Mouse (Mus musculus) urinary bladder, adult 2 months (tissue): ENCODE measurements around the gene Ppp4c. TPM values are rescaled to one million over a fixed set of nuclear protein-coding genes. Genes with fewer than 3 reads are reported as not detected.

Experiments
- DNase-seq: peaks from one replicate; pipeline ENCODE4 v3.0.0; 2022; ENCODE audit warnings: low spot score
- polyA plus RNA-seq: library from polyadenylated mRNA; depleted of rRNA; stranded (reverse); fragments of >200 nt; gene quantifications from 2 replicates; pipeline ENCODE4 v1.2.3, GENCODE M21; 2012; rRNA removed

Gene Ppp4c
- 106 and 121 TPM in 2 replicates for polyA plus RNA-seq

GRCm38 (mm10) chr7:126791851-126792720, at the start of gene Ppp4c:
Gene Ppp4c (minus strand): TSS chr7:126792496.
- DNase-seq: peak; percentile 84

DNA sequence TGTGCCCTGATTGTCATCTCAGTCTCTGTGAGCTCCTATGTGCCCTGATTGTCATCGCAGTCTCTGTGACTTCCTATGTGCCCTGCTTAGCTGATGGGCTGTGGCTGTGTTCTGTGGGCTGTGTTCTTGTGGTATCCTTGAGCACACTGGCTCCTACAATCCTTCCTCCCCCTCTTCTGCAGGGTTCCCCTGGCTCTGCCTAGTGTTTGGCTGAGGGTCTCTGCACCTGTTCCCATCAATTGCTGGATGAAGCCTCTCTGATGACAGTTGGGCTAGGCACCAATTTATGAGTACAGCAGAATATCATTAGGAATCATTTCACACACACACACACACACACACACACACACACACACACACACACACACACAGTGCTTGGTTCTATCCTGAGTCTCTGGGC, 41.0 kb upstream of the Ppp4c start:
- no peak for DNase-seq

DNA sequence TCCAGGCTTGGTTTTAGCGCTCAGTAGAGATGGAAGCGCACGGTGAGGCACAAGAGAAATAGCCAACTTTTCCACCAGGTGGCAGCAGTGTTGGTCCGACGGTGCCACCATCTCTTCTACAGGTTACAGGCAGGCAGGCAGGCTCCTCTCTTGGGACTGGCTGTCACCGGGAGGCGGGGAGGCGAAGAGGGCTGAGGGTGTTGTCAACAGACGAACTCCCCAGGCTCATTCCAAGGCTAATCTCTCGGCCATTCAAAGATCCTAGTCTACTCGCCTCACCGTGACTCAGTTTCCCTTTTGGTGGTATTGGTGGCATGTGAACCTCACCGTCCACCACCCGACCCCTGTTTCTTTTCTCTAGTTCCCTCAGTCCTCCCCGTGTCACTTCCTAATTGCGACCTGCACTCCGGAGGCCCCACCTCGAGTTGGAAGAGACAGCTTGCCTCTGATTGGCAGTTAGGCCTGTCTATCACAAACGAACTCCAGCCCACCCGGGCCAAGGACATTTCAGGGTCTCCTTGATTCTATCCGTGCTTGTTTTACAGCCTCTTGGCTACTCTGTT, 39.8 kb upstream of the Ppp4c start:
- no peak for DNase-seq

- DNase-seq: no peak
These were observed 39.2 kb upstream of the Ppp4c start, which contains the start of gene 4930451I11Rik for GRCm38 (mm10) chr7:126831539-126831938. Gene 4930451I11Rik (minus strand): TSS chr7:126831639.

- DNase-seq: no peak
These were observed 33.7 kb upstream of the Ppp4c start for GRCm38 (mm10) chr7:126825952-126826351.

DNA sequence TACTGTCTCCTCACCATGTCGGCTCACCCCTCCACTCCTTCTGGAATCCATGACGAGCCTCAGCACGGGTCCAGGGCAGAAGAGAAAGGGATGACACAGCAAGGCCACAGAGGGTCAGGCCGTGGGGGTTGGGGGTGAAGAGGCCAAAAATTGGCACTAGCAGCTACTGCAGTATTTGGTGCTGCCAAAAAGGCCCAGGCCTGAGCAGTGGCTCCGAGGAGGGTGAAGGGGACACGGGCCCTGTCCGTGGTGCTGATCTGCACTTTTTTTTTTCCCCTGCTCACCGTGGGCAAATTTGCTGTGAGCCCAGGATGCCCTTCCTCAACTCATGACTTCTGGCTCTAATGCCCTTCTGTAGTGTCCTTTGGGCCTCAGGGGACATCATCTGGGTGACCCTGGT, 33.1 kb upstream of the Ppp4c start:
- no peak for DNase-seq

- no peak for DNase-seq
These were observed 31.6 kb upstream of the Ppp4c start for GRCm38 (mm10) chr7:126823940-126824339.

- DNase-seq: no peak
These were observed 31.0 kb upstream of the Ppp4c start for GRCm38 (mm10) chr7:126823202-126823711.

DNA sequence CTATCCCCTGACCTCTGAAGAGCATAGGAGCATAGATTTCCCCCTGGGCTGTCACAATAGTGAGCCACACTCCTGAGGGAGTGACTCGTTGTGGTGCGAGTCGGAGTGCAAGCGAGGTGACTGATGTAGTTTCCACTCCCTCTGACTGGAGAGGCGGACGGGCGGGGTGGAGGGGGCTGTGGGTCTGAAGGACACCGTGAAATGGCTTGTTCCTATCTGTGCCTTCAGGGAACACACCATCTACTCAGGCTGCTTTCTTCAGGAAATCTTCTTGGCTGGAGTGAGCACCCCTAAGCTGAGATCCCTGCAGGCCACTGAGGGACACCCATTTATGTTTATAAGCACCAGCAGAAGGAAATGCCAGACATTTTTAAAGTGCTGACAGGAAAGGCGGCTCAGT, 30.4 kb upstream of the Ppp4c start:
- DNase-seq: no peak

DNA sequence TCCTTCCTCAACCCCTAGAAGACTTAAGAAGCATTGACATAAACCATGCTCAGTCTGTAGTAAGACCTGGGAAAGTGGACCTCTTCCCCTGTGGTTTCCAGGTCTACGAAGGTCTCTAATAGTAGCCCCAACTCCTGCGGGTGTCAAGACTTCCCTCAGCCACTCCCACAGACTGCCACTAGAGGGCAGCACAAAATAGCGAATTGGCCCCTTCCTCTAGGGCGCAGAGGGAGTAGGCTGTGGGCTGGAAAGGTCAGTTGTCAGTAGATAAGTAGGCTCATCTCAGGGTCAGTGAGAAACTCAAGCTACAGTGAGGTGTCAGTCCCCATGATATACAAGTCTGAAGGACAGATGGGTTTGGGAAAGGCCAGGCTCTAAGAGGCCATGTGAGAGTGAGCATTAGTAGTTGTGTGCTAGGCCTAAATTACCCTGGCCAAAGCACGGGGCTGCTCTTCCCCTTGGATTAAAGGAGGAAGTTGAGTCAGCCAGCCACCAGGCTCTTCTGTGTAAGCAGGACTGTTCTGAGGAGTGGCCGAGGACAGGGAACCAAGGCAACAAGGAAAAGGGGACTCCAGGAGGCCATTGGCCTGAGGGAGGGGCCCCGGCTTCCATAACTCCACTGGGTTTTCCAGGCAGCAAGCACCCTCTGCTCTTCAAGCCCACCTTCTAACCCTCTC, 29.7 kb upstream of the Ppp4c start:
- peak; percentile 54 for DNase-seq

DNA sequence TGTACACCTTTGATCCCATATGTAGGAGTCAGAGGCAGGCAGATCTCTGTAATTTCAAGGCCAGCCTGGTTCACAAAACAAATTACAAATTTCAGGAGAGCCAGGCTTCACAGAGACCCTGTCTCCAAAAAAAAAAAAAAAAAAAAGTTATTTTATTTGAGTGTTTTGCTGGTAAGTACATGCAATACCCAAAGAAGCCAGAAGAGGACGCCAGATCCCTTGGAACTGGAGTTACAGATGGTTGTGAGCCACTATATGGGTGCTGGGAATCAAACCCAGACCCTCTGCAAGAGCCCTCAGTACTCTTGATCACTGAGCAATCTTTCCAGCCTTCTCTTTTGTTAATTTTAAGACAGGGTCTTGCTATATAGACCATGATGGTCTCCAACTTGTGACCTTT, 26.5 kb upstream of the Ppp4c start:
- DNase-seq: no peak

DNA sequence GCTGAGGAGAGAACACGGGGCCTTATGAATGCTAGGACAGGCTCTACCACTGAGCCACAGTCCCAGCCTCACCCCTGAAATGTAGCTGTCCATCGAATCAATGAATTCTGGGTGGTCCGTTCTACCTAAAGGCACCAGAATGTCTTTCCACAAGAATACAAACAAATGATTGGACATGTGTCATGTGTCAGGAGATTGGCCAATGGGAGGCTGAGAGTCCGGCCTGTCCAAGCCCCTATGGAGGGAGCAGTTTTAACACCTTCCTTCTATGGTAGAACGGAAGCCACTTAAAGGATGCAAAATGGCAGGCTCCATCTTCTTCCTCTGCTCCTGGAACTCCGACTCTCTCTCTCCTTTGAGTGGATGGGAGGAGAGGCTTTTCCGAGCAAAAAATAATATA, 25.3 kb upstream of the Ppp4c start:
- DNase-seq: no peak

GRCm38 (mm10) chr7:126816494-126816893, 24.2 kb upstream of the Ppp4c start:
- no peak for DNase-seq

- DNase-seq: no peak
These were observed 23.5 kb upstream of the Ppp4c start for GRCm38 (mm10) chr7:126815726-126816222.

- DNase-seq: no peak
These were observed 17.6 kb upstream of the Ppp4c start for GRCm38 (mm10) chr7:126809723-126810369.

GRCm38 (mm10) chr7:126808703-126809455, 16.6 kb upstream of the Ppp4c start:
- peak; percentile 67 for DNase-seq

- no peak for DNase-seq
These were observed 15.1 kb upstream of the Ppp4c start for GRCm38 (mm10) chr7:126807405-126807804.

GRCm38 (mm10) chr7:126806956-126807355, 14.7 kb upstream of the Ppp4c start:
- DNase-seq: no peak

DNA sequence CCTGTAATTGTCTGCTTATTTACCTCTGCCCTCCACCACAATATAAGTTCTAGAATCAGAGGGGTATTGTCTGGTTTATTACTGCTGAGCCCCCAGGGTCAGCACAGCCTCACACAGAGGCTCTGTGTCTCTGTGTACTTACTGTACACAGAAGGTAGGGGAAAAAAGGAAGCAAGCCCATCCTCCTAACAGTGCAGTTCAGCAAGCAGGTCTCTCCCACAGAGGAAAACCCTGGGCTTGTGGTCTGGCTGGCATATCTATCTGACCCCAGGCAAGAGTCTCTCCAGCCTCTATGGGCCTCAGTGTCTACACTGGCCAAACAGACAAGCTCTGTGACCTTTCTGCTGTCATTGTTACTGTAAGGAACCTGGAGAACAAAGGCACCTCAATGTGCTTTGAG, 11.5 kb upstream of the Ppp4c start:
- DNase-seq: no peak

DNA sequence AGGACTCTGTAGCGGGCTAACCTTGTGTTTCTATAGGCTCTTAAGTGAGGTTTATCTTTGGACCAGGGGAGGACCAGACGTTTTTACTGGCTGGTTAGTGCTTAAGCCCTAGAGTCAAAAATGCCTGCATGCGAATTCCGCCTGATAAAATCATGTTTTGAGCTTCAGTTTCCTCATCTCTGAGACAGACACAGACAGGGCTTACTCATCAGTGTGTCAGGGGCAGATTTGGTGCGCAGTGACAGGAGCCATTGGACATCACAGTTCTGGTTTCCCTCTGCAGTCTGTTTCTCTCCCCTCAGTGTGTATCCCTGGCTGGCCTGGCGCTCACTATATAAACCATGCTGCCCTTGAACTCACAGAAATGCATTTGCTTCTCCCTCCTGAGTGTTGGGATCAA, 10.9 kb upstream of the Ppp4c start:
- DNase-seq: no peak
